Mouse (Mus musculus): ENCODE measurements around the gene Raly. TPM values are rescaled to one million over a fixed set of nuclear protein-coding genes. Genes with fewer than 3 reads are reported as not detected.
"Not testable (repeated sequence)": the region's sequence is repeated elsewhere in the genome, so short reads cannot be mapped to it uniquely, and the experiment has no call there.

Raly gene
- total RNA-seq, 2 experiments from 2014 or later: 93.6 to 104 TPM

- no peak for DNase-seq (ENCODE audit: extremely low spot score in 1 of 2, low spot score in 2 of 2)
These were observed 35.2 kb downstream of the Raly start for GRCm38 (mm10) chr2:154826054-154826538.

GRCm38 (mm10) chr2:154827521-154827920 is 36.6 kb downstream of the Raly start:
- intact Hi-C loops (cut with DNase I): no loop called here
- peak in 1 of 2 experiments; percentile 30 for DNase-seq (ENCODE audit: extremely low spot score in 1 of 2, low spot score in 2 of 2)

More at GRCm38 (mm10) chr2:154826054-154826538, 35.2 kb downstream of the Raly start:
- intact Hi-C loops (cut with DNase I): no loop called here

GRCm38 (mm10) chr2:154832471-154832870 is 41.6 kb downstream of the Raly start:
- intact Hi-C loops (cut with DNase I): no loop called here
- no peak for DNase-seq (ENCODE audit: extremely low spot score in 1 of 2, low spot score in 2 of 2)

- intact Hi-C loops (cut with DNase I): no loop called here
- DNase-seq (ENCODE audit: extremely low spot score in 1 of 2, low spot score in 2 of 2): no peak
These were observed 43.4 kb downstream of the Raly start for GRCm38 (mm10) chr2:154834149-154834865.

GRCm38 (mm10) chr2:154836537-154836936 is 45.6 kb downstream of the Raly start:
- no peak for DNase-seq (ENCODE audit: extremely low spot score in 1 of 2, low spot score in 2 of 2)
- intact Hi-C loops (cut with DNase I): no loop called here

GRCm38 (mm10) chr2:154848086-154848485 is 57.2 kb downstream of the Raly start:
- intact Hi-C loops (cut with DNase I): no loop called here
- no peak for DNase-seq (ENCODE audit: extremely low spot score in 1 of 2, low spot score in 2 of 2)

GRCm38 (mm10) chr2:154855383-154855782 is 64.5 kb downstream of the Raly start:
- peak; percentile 40 to 50 for DNase-seq (ENCODE audit: extremely low spot score in 1 of 2, low spot score in 2 of 2)
- intact Hi-C loops (cut with DNase I): loop anchor here (2.0 to 10.0 kb wide), 2 partner anchors 153 to 211 kb away; no protein-coding TSS in a partner anchor

- DNase-seq (ENCODE audit: extremely low spot score in 1 of 2, low spot score in 2 of 2): no peak
- intact Hi-C loops (cut with DNase I): no loop called here
These were observed 72.8 kb downstream of the Raly start for GRCm38 (mm10) chr2:154863672-154864071.

GRCm38 (mm10) chr2:154865696-154866095 is 74.8 kb downstream of the Raly start:
- no peak for DNase-seq (ENCODE audit: extremely low spot score in 1 of 2, low spot score in 2 of 2)
- intact Hi-C loops (cut with DNase I): no loop called here

GRCm38 (mm10) chr2:154868106-154868505 is 77.2 kb downstream of the Raly start:
- DNase-seq (ENCODE audit: extremely low spot score in 1 of 2, low spot score in 2 of 2): no peak
- intact Hi-C loops (cut with DNase I): no loop called here

- DNase-seq (ENCODE audit: extremely low spot score in 1 of 2, low spot score in 2 of 2): no peak
- intact Hi-C loops (cut with DNase I): no loop called here
These were observed 79.2 kb downstream of the Raly start for GRCm38 (mm10) chr2:154869954-154870641.

GRCm38 (mm10) chr2:154876621-154877020 is 85.7 kb downstream of the Raly start:
- DNase-seq (ENCODE audit: extremely low spot score in 1 of 2, low spot score in 2 of 2): no peak
- intact Hi-C loops (cut with DNase I): no loop called here

GRCm38 (mm10) chr2:154891585-154891984 is 100.7 kb downstream of the Raly start:
- no peak for DNase-seq (ENCODE audit: extremely low spot score in 1 of 2, low spot score in 2 of 2)
- intact Hi-C loops (cut with DNase I): no loop called here

GRCm38 (mm10) chr2:154892201-154893044 is 101.5 kb downstream of the Raly start, which contains the start of gene Eif2s2:
Gene Eif2s2, minus strand, starts transcription at chr2:154892935.
- intact Hi-C loops (cut with DNase I): no loop called here
- peak; percentile 95 to 97 for DNase-seq (ENCODE audit: extremely low spot score in 1 of 2, low spot score in 2 of 2)

- intact Hi-C loops (cut with DNase I): no loop called here
- DNase-seq (ENCODE audit: extremely low spot score in 1 of 2, low spot score in 2 of 2): no peak
These were observed 102.1 kb downstream of the Raly start for GRCm38 (mm10) chr2:154893045-154893385.

- intact Hi-C loops (cut with DNase I): no loop called here
- DNase-seq (ENCODE audit: extremely low spot score in 1 of 2, low spot score in 2 of 2): no peak
These were observed 102.7 kb downstream of the Raly start for GRCm38 (mm10) chr2:154893548-154893947.

GRCm38 (mm10) chr2:154899004-154899403 is 108.1 kb downstream of the Raly start:
- DNase-seq (ENCODE audit: extremely low spot score in 1 of 2, low spot score in 2 of 2); intact Hi-C loops (cut with DNase I): not testable (repeated sequence)

- DNase-seq (ENCODE audit: extremely low spot score in 1 of 2, low spot score in 2 of 2); intact Hi-C loops (cut with DNase I): not testable (repeated sequence)
These were observed 108.5 kb downstream of the Raly start for GRCm38 (mm10) chr2:154899412-154899811.

GRCm38 (mm10) chr2:154902111-154902510 is 111.2 kb downstream of the Raly start:
- DNase-seq (ENCODE audit: extremely low spot score in 1 of 2, low spot score in 2 of 2): no peak
- intact Hi-C loops (cut with DNase I): no loop called here
